Mouse (Mus musculus) neural tube, embryonic 12.5 days (tissue): ENCODE data around the gene Trim45. TPM values are rescaled to one million over a fixed set of nuclear protein-coding genes. Genes with fewer than 3 reads are reported as not detected.
A peak's percentile ranks its signal among the peaks of the same experiment; 100 is the strongest.

Experiments
- ATAC-seq: fragments of 200-750 bp; cut with Nextera tagmentation; 2 replicates; pipeline ENCODE4 v1.8.0; 2017; ENCODE audit warnings: low read depth, mild to moderate bottlenecking, moderate TSS enrichment, moderate library complexity; ENCODE audit not compliant: low FRiP score
- H3K27ac ChIP-seq: fragments of 300-500 bp; sonication (generic); 2 replicates; pipeline ENCODE4 v1.5.1; 2016
- H3K27me3 ChIP-seq: fragments of 300-500 bp; sonication (generic); replicated peaks from 2 replicates; pipeline ENCODE4 v1.6.1; 2016; ENCODE audit warnings: mild to moderate bottlenecking
- H3K36me3 ChIP-seq: fragments of 300-500 bp; sonication (generic); 2 replicates; pipeline ENCODE4 v1.6.1; 2016; ENCODE audit warnings: mild to moderate bottlenecking
- H3K4me1 ChIP-seq: fragments of 300-500 bp; sonication (generic); 2 replicates; pipeline ENCODE4 v1.6.1; 2016
- H3K4me2 ChIP-seq: fragments of 300-500 bp; sonication (generic); replicated peaks from 2 replicates; pipeline ENCODE4 v1.6.1; 2016; ENCODE audit warnings: mild to moderate bottlenecking
- H3K4me3 ChIP-seq: fragments of 300-500 bp; sonication (generic); 2 replicates; pipeline ENCODE4 v1.5.1; 2016
- H3K9ac ChIP-seq: fragments of 300-500 bp; sonication (generic); 2 replicates; pipeline ENCODE4 v1.6.1; 2016; ENCODE audit warnings: mild to moderate bottlenecking
- H3K9me3 ChIP-seq: fragments of 300-500 bp; sonication (generic); 2 replicates; pipeline ENCODE4 v1.6.1; 2016; ENCODE audit warnings: mild to moderate bottlenecking
- WGBS: fragments of 180-500 bp; shearing (Covaris S2); methylation state at CpG from one replicate; pipeline ENCODE4 v1.1.7; 2016; 5-methylcytosine and 5-hydroxymethylcytosine counted together
- polyA plus RNA-seq: library from polyadenylated mRNA; unstranded; fragments of >200 nt; fragmentation: Nextera tagmentation; extraction: Ambion mirVana; gene quantifications from 2 replicates; pipeline ENCODE4 v1.2.1, GENCODE M21; 2016

The Trim45 gene
- polyA plus RNA-seq, 1 experiment from 2014 or later, result 6.4 TPM

DNA sequence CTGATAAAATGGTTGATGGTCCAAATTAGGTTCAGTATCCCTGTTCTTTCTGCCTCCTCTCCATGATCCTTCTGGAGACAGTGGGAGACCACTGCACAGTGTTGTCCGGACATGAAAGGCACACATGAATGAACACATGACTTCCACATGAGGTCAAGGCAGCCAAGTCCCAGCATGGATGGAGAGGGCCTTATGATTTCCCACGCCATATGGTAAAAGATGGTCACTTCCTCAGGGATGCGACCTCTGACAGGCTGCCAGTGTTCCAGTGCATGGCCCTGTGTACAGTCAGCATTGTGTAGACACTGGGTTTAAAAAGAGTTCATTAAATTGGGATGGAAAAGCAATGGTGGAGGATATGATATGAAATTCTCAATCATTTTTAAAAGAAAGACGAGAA lies 16.2 kb downstream of the Trim45 start:
- no peaks in the 10 kb centered on the region for H3K4me1 ChIP-seq
- no peak overlapping the region for H3K27ac ChIP-seq
- 93% methylated on average over 4 of the region's 4 CpGs for WGBS
- H3K4me2 ChIP-seq, result no peak overlapping the region
- no peaks in the 10 kb centered on the region for H3K27me3 ChIP-seq
- H3K9me3 ChIP-seq, result no peaks in the 10 kb centered on the region
- no peak overlapping the region for H3K4me3 ChIP-seq
- no peak overlapping the region for H3K9ac ChIP-seq
- H3K36me3 ChIP-seq, result peaks cover 64% of the 10 kb centered on the region
- no peak for ATAC-seq

DNA sequence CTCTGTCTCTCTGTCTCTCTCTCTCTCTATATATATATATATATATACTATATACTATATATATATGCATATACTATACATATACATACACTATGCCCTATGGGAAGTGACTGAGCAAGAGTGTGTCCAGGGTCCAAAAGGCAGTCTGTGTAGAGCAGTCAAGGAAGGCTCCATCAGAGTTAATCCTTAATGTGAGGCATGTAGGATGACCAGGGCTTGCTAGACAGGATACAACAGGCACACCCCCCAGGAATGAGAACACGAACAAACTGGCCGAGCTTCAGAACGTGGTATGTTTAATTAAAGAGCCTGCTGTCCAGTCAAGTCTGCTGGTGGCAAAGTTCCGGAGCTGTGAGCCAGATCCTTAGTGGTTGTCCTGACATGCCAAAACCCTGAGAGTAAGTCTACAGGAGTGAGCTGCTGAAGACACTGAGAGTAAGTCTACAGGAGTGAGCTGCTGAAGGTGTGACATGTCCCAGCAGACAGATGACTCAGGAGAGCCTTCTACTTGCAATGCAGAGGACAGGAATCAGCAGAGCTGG lies 18.6 kb downstream of the Trim45 start:
- Histone ChIP-seq H3K27ac (no peak overlapping the region), H3K4me1 (no peaks in the 10 kb centered on the region), H3K4me3 (no peak overlapping the region), H3K9me3 (no peaks in the 10 kb centered on the region), H3K4me2 (no peak overlapping the region), H3K9ac (no peak overlapping the region), H3K36me3 (peaks cover 70% of the 10 kb centered on the region), H3K27me3 (no peaks in the 10 kb centered on the region)
- WGBS, result 94% methylated on average over 4 of the region's 4 CpGs
- ATAC-seq, result no peak

DNA sequence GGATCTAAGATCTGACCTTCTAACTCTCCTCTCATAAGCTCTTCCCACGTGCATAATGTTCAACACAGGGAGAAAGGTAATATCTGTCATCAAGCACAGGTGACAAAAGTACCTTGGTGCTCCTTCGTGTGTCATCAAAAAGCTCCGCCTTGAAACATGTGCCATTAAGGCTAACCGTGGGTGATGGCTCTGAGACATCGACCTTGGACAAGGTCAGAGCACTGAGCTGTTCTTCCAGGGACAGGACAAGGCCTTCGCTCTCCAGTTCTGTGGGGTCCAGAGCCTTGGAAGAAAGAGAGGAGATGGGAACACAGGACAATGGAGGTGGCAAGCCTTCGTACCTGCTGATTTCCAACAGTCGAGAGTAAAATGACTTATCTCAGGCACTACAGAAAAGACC lies 25.3 kb downstream of the Trim45 start:
- no peaks in the 10 kb centered on the region for H3K27me3 ChIP-seq
- H3K27ac ChIP-seq, result no peak overlapping the region
- H3K36me3 ChIP-seq, result peaks cover 80% of the 10 kb centered on the region
- H3K9me3 ChIP-seq, result no peaks in the 10 kb centered on the region
- no peaks in the 10 kb centered on the region for H3K4me1 ChIP-seq
- no peak overlapping the region for H3K4me2 ChIP-seq
- no peak overlapping the region for H3K4me3 ChIP-seq
- H3K9ac ChIP-seq, result no peak overlapping the region
- 93% methylated on average over 8 of the region's 8 CpGs for WGBS
- no peak for ATAC-seq

DNA sequence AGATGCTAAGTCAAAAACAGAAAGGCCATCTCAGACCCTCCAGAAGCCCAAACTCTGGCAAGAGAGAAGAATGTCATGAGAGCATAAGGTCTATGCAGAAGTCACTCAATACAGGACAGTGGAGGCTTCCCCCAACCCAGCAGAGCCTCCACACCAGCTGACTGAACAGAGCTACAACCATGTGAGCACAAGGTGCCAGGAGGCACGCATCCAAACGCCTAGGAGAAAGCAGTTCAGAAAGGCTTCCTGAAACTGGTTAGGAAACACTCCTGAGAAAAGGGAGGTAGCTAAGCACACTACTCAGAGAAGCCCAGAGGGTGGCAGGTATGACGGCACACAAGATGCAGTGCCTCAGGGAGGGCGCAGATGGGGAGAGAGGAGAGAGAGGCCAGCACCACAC lies 29.5 kb downstream of the Trim45 start:
- Histone ChIP-seq H3K27ac (no peak overlapping the region), H3K9ac (no peak overlapping the region)
- WGBS, result 87% methylated on average over 4 of the region's 4 CpGs

DNA sequence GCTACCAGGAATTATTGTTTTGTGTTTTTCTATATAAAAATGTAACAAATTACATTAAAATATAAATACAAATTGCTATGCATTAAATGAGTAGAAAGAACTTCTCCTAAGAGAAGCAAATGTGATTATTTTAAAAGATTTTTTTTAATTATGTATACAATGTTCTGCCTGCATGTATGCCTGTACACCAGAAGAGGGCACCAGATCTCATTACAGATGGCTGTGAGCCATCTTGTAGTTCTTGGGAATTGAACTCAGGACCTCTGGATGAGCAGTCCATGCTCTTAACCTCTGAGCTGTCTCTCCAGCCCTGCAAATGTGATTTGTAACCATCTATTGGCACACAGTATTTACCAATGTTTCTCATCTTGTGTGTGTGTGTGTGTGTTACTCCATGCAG lies 32.6 kb downstream of the Trim45 start:
- Histone ChIP-seq H3K36me3 (peaks cover 67% of the 10 kb centered on the region), H3K4me3 (no peak overlapping the region), H3K9me3 (no peaks in the 10 kb centered on the region), H3K4me2 (no peak overlapping the region), H3K9ac (no peak overlapping the region), H3K4me1 (no peaks in the 10 kb centered on the region), H3K27ac (no peak overlapping the region), H3K27me3 (no peaks in the 10 kb centered on the region)
- no peak for ATAC-seq

More for the DNA sequence above, 29.5 kb downstream of the Trim45 start:
- Histone ChIP-seq H3K4me2 (no peak overlapping the region), H3K36me3 (peaks cover 70% of the 10 kb centered on the region), H3K4me3 (no peak overlapping the region), H3K9me3 (no peaks in the 10 kb centered on the region), H3K4me1 (no peaks in the 10 kb centered on the region), H3K27me3 (no peaks in the 10 kb centered on the region)
- ATAC-seq, result no peak

DNA sequence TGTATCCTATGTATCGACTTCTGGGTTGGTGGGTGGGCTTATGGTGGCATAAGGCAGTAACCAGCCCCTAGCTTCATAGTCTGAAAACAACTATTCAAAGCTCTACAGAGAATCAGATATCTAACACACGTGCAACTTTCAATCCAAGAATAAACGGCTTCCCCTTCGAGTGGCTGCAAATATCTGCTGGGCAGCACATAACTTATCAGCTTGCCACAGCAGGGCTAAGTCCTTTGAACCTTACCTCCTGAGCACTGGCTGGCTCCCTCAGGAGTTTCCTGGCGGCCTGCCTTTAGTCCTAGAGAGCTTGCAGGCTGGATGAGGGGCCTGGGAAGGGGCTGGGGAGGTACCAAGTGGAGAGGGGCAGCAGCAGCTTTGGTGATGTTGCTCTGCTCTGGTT lies 39.0 kb downstream of the Trim45 start:
- ATAC-seq, result no peak
- Histone ChIP-seq H3K4me3 (no peak overlapping the region), H3K27ac (no peak overlapping the region), H3K9me3 (no peaks in the 10 kb centered on the region), H3K9ac (no peak overlapping the region), H3K4me1 (no peaks in the 10 kb centered on the region), H3K36me3 (peaks cover 53% of the 10 kb centered on the region), H3K4me2 (no peak overlapping the region), H3K27me3 (no peaks in the 10 kb centered on the region)
- WGBS, result 86% methylated on average over 5 of the region's 5 CpGs

DNA sequence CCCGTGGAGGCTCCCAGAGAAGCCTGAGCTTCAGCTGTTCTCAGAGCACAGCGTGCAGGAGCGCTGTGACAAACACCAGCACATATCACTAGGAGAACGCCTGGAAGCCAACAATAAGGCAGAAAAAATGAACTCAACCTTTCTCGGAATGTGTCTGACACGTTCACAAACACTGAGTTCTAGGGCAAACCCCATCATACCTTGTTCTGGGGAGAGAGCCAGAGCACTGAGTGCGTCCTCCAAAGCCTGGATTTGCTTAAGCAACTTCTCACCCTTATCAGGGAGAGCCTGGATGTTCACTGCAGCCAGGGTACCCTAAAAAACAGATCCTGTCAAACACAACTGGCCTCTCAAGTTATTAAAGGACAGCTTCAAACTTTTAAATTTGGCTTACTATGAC lies 39.5 kb downstream of the Trim45 start:
- no peak overlapping the region for H3K9ac ChIP-seq
- H3K36me3 ChIP-seq, result peaks cover 52% of the 10 kb centered on the region
- H3K4me2 ChIP-seq, result no peak overlapping the region
- no peak overlapping the region for H3K4me3 ChIP-seq
- WGBS, result 94% methylated on average over 7 of the region's 7 CpGs
- no peak for ATAC-seq
- H3K9me3 ChIP-seq, result no peaks in the 10 kb centered on the region
- no peak overlapping the region for H3K27ac ChIP-seq
- no peaks in the 10 kb centered on the region for H3K4me1 ChIP-seq
- no peaks in the 10 kb centered on the region for H3K27me3 ChIP-seq

DNA sequence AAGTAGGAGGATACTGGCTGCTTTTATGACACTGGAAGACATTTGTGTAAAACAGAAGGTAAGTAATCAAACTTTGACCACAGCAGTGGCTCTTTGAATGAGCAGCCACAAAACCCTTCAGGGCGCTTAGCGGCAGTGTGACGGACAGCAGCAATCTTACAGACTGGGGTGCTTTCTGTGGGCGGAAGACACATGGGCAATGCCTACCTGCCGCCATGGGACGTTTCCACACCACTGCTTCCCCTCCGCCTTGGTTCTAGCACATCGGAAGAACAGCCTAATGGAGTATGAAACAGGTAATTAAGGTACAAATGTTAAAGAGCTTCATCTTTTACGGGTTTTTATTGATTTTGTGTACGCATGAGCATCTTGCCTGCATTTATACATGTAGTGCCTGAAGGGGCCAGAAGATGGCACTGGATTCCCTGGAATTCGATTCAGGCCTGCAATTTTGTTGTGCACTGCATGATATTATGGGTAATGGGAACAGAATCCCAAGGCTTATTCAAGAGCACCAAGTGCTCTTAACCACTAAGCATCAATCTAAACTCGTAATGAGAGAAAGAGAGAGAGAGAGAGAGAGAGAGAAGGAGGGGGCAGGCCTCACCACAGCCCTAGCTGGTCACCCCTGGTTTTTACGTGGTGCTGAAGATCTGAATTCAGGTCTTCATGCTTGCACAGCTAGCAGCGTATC lies 42.0 kb downstream of the Trim45 start:
- WGBS, result 83% methylated on average over 14 of the region's 14 CpGs
- H3K27ac ChIP-seq, result no peak overlapping the region
- peaks cover 4% of the 10 kb centered on the region; the same call in 1 of the 2 replicates for H3K4me1 ChIP-seq
- H3K4me3 ChIP-seq, result no peak overlapping the region
- no peaks in the 10 kb centered on the region for H3K27me3 ChIP-seq
- H3K9ac ChIP-seq, result no peak overlapping the region
- peaks cover 36% of the 10 kb centered on the region for H3K36me3 ChIP-seq
- H3K9me3 ChIP-seq, result no peaks in the 10 kb centered on the region
- ATAC-seq, result 0 out of 2 replicates have a peak, but pooled peaks have one; percentile 17
- no peak overlapping the region for H3K4me2 ChIP-seq

DNA sequence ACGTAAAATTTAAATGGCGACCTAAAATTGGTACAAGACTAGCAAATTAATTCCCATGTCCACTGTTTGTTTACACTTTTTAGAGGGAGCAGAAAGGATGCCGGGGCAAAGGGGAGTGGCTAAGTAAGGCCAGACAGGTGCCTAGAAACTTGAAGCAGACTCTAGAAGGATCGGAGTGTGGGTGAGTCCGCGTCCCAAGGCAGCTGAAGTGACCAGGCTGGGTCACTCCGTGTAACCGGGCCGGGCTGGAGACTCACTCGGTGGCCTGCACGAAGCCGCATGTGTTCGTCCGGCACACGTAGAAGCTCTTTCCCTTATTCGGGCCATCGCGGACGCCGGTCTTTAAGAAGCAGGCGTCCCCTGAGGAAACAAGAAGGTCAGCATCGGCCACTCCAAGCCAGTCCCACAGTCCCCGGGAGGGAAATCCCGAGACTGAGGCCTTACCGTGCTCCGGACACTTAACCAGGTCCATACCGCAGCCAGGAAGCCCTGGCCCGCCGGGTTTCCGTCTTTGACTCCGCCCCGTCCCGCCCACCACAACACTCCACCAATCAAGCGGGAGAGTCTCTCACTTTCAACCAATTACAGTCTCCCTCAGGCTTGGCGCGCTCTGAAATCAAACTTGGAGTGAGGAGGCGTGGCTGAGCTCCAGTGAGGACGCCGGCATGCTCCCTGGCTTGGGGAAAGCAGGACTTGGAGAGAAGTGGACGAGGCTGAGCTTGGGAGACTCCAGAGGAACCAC lies 47.3 kb downstream of the Trim45 start, which contains the start of gene Ttf2:
Ttf2 (minus strand) TSS at position 488 of the 742 bp plus-strand sequence.
- Histone ChIP-seq H3K9ac (peak within 1 kb of the TSS; percentile 64), H3K27me3 (no peaks in the 10 kb centered on the region), H3K36me3 (no peaks in the 10 kb centered on the region), H3K4me2 (peak within 1 kb of the TSS; percentile 93), H3K4me3 (peak within 1 kb of the TSS; percentile 67), H3K9me3 (no peaks in the 10 kb centered on the region), H3K4me1 (peaks cover 6% of the 10 kb centered on the region; the same call in 1 of the 2 replicates), H3K27ac (no peak within 1 kb of the TSS)
- peak; percentile 99 for ATAC-seq
- WGBS, result under 1% methylated on average over 40 of the region's 40 CpGs

DNA sequence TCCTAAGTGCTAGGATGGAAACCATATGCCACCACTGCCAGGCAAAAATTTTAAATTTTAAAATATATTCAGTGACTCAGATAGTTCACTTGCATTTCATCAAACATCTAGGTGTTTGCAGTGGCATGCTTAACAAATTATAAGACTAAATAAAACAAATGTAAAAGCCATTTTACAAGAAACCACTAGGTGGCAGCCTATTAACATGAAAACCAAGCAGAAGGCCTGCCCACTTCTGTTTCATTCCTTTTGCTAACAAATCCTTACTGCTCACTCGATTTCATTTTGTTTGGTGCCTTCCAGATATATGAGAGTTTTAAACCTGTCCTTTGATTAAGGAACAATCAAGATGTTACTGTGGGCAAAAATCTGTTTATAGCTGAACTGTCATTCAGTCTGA lies 51.9 kb downstream of the Trim45 start:
- peaks cover 3% of the 10 kb centered on the region; the same call in 1 of the 2 replicates for H3K4me1 ChIP-seq
- no peak for ATAC-seq
- no peaks in the 10 kb centered on the region for H3K36me3 ChIP-seq
- no peak overlapping the region for H3K27ac ChIP-seq
- no peak overlapping the region for H3K4me3 ChIP-seq
- no peak overlapping the region for H3K4me2 ChIP-seq
- no peak overlapping the region for H3K9ac ChIP-seq
- H3K9me3 ChIP-seq, result no peaks in the 10 kb centered on the region
- H3K27me3 ChIP-seq, result no peaks in the 10 kb centered on the region
- 4% methylated on average over 1 of the region's 1 CpGs for WGBS

DNA sequence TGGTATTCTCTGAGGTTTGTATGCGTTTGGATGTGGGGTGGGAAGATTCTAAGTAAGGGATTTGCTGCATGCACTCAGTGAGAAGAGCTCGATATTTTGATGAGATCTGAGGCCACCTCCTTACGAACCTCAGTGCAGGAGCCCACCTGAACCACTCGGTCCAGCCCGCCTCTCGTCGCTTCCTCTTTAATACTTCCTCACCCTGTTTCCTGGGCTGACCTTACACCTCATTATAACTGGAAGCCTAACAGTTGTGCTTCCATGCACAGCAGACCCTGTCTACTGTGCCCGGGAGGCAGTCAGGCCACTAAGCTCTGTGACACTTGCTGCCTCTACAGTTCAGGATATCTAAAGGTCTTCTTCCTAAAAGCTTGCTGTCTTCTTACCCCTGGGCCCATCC lies 57.3 kb downstream of the Trim45 start:
- WGBS, result 83% methylated on average over 8 of the region's 8 CpGs
- H3K4me1 ChIP-seq, result peaks cover 3% of the 10 kb centered on the region; the same call in 1 of the 2 replicates

More for the DNA sequence above, 57.3 kb downstream of the Trim45 start:
- no peak for ATAC-seq
- no peaks in the 10 kb centered on the region for H3K36me3 ChIP-seq
- H3K9ac ChIP-seq, result no peak overlapping the region
- H3K9me3 ChIP-seq, result no peaks in the 10 kb centered on the region
- H3K27me3 ChIP-seq, result no peaks in the 10 kb centered on the region
- no peak overlapping the region for H3K27ac ChIP-seq
- no peak overlapping the region for H3K4me3 ChIP-seq
- H3K4me2 ChIP-seq, result no peak overlapping the region
